Mouse (Mus musculus) layer of hippocampus, postnatal 36 days (tissue): ENCODE measurements around the gene Med12l. TPM values are rescaled to one million over a fixed set of nuclear protein-coding genes. Genes with fewer than 3 reads are reported as not detected.

Experiments used
- DNase-seq, 2 experiments: peaks; one replicate each; pipeline ENCODE4 v3.0.0; 2022
- total RNA-seq, 2 experiments: library from RNA; stranded (reverse); gene quantifications; 2 replicates each; pipeline ENCODE4 v1.2.3; 2021

Med12l gene
- total RNA-seq, result 10 to 100 TPM; 50.1 to 56.6 TPM

GRCm38 (mm10) chr3:59005271-59005995 is at the start of gene Med12l:
Gene Med12l (plus strand): TSS chr3:59005825.
- DNase-seq, result peak; percentile 87

GRCm38 (mm10) chr3:58961166-58961565 is 44.5 kb upstream of the Med12l start:
- no peak for DNase-seq

GRCm38 (mm10) chr3:58977413-58977812 is 28.2 kb upstream of the Med12l start:
- no peak for DNase-seq

DNA sequence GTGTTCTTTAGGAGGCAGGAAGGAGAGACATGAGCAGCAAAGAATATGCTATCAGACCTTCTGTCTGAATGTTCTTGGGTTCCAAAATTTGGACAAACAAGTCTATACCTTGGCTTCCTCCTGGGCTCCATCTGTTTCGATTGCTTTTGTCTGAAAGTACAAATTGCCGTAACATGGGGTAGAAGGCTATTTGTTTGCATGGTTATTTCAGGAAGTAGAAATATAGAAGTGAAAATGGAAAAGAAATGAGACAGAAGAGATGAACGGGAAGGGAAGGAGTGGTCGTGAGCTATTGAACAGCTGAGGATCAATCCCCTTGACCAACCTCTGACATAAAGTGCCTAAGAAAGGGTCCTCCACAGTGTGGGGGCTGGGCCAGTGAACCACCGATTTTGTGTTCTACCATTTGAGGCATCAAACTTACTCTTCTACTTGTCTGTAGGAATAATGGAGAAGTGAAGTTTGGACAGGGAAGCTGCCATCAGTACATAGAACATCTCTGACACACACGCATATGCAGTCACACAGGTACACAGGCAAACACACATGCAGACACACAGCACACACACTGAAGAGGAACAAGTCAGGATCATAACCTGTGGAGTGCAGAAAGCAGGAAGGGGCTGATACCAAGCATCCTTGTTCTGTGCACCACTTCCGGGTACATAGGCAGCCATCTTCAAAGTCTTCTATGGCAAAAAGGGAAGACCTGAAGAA is 27.6 kb upstream of the Med12l start:
- DNase-seq, result no peak

DNA sequence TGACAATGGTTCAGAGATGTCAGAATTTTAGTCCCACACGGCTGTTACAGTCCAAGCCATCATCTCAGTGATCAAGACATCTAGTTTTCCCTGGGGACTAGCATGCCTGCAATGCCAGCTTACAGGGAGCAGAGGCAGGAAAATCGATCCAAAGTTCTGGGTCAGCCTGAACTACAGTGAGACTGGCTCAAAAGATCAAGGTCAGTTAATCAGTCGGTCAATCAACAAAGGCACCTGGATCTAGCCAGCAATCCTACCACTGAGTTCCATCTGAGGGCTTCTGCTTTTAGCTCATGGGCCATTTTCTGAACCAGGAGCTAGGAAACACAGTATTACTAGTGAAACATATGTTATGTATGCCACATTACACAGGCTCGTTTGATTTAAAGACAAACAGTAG is 25.0 kb upstream of the Med12l start:
- DNase-seq, result no peak

GRCm38 (mm10) chr3:58982896-58983837 is 22.5 kb upstream of the Med12l start:
- peak; percentile 29 to 64 for DNase-seq

- no peak for DNase-seq
Measured at GRCm38 (mm10) chr3:58983838-58984598, 21.6 kb upstream of the Med12l start.

GRCm38 (mm10) chr3:58985816-58986215 is 19.8 kb upstream of the Med12l start:
- no peak for DNase-seq

GRCm38 (mm10) chr3:58989374-58989773 is 16.3 kb upstream of the Med12l start:
- DNase-seq, result no peak

DNA sequence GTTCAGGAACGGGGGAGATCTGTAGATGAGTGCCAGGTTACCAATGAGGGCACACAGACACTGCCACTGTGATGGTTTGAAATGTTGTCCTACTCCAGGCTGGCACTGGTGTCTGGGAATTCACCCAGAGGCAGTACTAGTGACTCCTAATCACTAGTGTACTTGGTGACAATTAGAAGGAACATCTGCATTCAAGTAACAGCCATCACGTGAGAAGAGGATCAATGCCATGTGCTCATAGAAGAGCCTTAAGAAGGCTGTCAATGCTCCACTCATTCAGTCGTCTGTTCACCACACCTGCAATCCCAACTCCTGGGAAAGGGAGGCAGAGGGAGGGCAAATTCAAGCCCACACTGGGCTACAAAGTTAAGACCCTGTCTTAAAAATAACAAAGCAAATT is 15.1 kb upstream of the Med12l start:
- no peak for DNase-seq

DNA sequence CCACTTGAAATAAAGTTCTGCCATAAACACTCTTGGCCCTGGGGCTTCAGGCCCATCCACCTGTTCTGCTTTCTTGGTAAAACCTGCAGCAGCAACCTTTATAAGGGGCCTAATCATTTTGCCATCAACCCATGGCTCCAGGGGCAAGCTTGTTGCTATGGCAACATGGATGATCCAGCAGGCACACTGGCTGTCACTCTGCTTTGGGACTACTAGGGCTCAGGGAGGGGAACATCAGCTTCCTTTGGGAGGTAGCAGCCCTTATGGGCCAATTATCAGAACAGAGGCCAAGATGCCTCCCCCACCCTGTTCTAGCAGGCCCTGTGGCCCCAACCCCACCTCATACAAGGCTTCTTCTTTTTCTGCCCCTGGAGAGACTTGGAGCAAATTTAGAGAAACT is 13.5 kb upstream of the Med12l start:
- DNase-seq, result no peak

GRCm38 (mm10) chr3:58993619-58994018 is 12.0 kb upstream of the Med12l start:
- no peak for DNase-seq

GRCm38 (mm10) chr3:59003756-59004155 is 1.9 kb upstream of the Med12l start:
- no peak for DNase-seq

DNA sequence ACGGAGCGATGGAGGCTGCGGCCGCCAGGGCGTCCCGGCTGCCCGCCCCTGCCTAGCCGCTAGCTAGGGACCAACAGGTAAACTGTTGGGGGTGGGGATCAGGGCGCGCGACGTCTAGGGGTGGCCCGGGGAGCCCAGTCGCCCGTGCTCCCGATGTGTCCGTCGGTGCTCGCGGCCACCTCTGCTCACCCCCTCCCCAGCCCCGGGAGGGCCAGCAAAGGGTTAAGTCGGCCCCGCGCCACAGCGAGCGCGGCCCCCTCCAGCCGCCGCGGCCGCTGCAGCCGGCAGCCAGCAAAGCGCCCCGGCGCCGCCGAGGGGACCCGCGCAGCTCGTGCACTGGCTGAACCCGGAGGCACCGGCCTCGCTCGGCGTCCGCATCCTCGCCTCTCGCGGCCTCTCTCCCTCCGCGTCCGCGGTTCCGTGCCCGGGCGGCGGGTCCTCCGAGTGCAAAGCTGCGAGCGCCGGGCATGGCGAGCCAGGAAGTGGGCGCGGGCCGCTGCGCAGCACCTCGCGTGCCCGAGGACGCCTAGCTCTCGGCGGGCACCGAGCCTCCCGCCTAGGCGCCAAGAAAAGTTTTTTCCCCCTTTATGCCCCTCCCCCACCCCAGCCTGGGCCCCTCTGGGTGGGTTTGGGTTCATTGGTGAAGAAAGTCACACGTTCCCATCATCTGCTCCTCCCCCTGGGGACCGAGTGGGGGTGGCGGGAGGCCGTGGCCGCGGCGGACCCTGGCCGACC is 538 bp downstream of the Med12l start:
- peak in 1 of 2 experiments; percentile 62 for DNase-seq

DNA sequence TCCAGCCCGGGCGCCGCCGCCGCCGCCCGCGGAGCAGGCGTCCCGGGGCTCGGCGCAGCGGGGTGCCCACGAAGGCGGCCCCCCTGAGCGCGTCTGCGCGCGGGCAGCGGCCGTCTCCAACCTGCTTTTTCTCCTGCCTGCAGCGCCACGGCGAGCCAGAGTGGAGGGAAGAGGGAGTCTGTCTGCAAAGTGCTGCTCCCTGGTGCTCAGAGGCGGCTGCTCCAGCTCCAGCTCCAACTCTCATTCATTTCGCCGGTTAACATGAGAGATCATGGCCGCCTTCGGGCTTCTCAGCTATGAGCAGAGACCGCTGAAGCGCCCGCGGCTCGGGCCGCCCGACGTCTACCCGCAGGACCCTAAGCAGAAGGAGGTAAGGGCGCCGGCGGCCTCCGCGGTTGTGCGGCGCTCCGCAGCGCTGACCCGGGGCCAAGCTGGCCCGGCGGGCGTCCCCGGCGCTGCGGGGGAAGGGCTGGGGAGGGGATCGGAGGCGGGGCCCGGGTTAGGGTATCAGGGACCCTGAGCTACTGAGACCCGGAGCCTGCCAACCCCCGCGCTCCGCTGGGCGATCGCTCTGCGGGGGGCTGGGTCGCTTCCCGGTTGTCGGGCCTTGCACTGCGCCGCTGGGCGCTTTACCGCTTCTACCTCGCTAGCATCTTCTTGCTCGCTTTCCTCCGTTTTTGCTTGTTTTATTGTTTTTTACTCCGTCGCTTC is 1.3 kb downstream of the Med12l start:
- peak; percentile 82 to 85 for DNase-seq

DNA sequence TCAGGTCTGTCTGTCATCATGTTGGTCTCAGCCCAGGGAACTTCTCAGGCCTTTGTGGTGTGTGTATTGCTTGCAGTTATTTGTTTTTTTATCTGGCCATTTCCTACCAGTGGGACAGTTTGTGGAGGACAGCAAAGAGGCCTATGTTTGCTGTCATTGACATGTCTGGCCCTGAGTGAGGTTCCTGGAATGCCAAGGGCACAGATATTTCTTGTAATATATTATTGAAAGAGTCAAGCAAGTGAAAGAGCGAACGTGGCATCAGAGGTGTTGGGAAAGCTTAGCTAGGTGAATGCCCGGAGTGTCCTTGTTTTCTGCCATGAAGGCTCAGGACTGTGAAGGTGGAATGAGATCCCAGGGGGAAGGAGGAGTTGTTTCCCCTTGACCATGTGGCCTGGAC is 4.7 kb downstream of the Med12l start:
- DNase-seq, result no peak

GRCm38 (mm10) chr3:59015698-59016412 is 10.2 kb downstream of the Med12l start:
- no peak for DNase-seq

DNA sequence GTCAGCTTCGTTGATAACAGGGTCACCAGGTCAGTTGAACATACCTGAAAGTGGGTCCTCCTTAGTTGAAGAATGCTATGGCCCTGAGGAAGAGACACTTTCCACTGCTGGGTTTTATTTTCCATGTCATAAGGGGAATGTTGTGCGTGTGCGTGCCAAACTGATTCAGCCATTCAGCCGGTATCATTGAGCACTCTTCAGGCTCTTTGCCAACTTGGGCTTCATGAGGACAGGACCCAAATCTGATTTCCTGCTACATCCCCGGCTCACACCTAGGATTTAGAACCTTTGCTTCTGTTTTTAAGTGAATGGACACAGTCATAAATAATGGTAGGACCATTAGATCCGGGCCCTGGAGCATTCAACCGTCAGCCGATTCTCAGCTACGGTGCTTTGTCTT is 10.9 kb downstream of the Med12l start:
- no peak for DNase-seq

DNA sequence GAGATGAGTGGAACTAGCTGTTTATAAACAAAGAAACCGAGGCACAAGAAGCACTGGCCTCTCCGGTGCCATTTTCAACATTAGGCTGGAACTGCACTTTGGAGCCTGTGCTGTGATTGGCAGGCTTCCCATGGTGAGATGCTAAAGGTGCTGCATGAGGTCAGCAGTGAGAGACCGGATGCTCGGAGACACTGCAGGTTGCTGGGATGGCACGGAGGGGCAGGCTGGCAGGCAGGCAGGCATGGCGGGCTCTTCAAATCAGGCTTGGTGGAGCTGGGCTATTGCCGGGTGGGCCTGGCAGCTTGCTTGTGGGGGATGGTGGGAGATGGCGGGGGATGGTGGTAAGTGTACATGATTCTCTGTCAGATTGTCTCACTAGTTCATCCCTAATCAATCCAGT is 15.6 kb downstream of the Med12l start:
- DNase-seq, result no peak

GRCm38 (mm10) chr3:59022251-59022650 is 16.6 kb downstream of the Med12l start:
- DNase-seq, result no peak
